Mouse (Mus musculus): Measurements from ENCODE around the gene Glt8d2.
A peak's percentile ranks its signal among the peaks of the same experiment; 100 is the strongest.

The Glt8d2 gene

DNA sequence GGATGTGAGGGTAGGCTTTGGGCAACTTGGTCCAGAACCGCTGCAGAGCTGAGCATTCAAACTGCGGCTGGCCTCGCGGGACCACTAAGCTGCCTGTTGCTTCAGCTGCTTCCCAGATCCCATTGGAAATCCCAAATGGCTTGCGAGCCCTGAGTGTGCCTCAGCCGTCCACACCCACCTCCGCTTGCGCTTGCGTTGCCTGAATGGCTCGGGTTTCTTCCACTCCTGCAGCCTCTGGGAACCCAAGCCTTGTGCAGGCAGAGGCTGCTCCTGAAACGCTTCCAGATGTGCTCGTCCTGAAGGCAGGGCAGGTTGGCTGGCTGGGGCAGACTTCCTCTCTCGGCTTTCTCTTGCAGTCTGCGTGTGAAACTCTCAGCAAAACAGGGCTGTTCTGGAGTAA is at the start of gene Glt8d2:
Gene Glt8d2 (minus strand): TSS at position 157 of the 400 bp plus-strand sequence.
- no peak for DNase-seq

DNA sequence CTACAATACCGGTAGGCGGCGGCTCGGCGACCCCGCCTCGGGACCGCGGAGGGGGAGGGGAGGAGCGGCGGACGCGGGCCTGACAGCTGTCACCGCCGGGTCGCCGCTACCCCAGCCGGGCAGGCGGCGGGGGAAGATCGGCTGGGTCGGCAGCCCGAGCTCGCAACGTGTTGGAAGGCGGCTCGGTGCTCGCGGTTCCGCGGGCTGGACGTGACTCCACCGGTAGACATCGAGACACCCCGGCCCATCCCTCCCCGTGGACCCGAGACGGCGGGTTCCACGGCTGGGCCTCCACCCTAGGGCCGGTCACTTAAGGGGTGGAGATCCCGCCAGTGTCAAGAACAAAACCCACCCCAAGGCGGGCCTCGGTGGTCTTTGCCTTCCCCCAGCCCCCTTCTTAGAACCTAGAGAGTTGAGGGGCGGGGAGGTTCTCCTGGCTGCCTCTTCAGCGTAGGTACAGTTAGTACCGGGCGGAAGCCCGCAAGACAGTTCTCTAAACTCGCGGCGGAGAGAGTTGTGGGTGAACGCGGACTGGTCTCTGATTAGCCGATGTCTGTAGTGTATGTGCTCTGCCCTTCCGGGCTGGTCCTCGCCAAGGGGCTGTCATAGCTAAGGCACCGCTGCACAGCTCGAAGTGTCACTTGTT is 9.0 kb upstream of the Glt8d2 start:
- DNase-seq, result no peak

DNA sequence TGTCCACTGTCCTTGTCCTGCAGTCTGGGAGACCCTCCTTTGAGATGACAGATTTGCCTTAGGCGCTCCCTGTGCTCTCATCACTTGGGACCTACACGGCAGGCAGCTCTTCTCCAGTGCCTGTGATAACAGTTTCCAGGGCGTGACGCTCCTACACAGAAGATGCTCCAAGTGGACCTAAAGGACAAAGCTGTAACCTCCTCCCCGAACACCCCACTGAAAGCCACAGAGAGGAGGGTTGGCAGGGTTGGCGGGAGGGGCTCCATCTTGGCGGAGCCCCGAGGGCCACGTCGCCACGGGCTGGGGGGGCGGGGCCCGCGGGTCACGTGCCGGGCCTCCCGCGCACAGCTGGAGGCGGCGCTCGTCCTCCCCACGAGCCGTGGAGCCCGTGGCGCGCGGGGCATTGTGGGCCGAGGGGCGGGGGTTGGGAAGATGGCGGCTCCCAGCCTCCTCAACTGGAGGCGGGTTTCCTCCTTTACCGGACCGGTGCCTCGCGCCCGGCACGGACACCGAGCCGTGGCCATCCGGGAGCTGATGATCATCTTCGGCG is 8.3 kb upstream of the Glt8d2 start:
- DNase-seq, result peak; percentile 90

DNA sequence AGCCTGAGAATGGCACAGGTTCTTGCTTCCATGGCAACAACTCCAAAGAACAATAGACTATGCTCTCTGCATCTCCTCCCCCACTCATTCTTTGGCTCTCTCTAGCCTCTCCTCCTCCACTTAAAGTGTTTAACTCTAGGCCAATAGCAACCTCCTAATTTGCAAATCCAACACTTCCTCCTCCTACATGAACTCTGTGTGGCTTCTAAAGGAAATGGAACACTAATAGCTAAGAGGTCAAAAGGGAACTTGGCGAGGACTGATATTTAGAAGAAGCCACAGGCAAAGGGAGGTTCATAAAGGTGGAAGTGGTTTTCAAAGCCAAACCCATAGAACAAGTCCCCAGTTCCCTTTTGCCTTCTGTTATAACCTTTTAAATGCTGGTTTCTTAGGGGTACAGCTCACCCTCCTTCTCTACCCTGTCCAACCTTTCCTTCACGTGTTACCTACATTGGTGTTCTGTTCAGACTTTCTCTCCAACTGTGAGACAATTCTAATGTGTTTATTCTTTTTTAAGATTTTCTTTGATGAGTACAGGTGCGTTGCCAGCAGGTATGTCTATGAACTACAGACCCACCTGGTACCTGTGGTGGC is 7.0 kb upstream of the Glt8d2 start:
- no peak for DNase-seq

DNA sequence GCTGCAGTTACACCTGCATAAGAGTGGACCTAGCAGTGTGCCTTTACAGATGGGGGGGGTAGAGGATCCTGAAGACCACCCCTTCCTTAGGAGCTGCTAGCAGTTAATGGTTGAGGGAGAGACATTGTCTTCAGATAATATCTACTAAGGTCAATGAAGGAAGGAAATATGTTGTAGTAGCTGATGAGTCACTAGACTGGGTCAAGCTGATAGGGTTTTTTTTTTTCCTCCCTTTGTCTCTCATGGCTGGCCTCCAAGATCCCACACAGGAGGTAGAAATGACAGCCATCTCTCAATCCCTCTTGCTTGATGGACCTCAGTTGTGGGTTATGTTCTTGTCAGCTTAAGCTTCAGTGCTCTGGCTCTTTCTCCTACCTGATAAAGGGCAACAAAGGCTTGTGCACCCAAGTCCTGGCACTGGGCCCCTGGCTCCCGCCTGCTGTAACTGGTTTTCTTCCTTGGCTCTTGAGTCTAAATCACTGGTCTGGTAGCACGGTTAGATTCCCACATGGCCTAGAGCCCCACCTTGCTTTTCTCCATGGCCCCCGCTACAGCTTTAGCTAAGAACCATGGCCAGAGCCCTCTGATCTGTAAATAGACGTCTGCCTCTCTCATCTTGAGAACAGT is 6.1 kb upstream of the Glt8d2 start:
- DNase-seq, result peak; percentile 60

DNA sequence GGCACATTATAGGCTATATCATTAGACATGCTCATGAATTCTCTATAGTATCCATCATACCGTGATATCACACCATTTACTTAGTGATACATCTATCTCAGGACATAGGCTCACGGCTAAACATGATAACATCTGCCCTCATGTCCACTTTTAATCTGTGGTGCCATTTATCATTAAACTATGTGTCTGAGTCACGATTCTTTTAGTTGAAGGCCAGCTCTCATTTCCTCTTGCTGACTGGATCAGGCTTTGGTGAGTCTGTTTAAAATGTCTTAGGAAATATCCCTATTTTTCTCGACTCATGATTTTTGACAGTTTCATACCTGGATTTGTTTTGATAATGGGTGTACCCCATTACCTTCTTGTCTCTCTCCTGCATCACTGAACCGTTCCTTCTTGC is 5.5 kb upstream of the Glt8d2 start, which contains the start of gene Hcfc2:
Gene Hcfc2 (plus strand): TSS at position 205 of the 400 bp plus-strand sequence.
- no peak for DNase-seq

DNA sequence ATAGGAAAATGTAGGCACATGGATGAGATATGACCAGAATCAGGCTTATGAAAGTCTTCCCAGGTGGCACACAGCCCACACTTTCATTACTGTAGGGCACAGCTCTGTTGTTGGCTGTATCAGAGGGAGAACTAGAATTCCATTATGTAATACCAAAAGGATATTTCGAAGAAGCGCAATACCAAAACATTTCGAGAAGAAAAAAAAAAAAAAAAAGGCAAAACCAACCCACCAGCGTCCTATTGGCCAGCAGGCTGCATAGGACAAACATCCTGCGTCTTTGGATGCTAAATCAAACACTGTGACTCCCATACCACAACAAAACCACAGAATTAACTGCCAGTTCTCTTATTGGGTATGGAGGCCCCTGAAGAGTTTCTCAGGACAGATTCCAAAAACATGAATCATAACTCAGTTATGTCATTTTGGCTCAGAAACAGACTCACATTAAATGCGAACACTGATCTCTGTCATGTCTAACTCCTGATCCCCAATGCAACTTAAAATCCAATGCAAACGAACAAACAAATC is 704 bp downstream of the Glt8d2 start:
- no peak for DNase-seq

DNA sequence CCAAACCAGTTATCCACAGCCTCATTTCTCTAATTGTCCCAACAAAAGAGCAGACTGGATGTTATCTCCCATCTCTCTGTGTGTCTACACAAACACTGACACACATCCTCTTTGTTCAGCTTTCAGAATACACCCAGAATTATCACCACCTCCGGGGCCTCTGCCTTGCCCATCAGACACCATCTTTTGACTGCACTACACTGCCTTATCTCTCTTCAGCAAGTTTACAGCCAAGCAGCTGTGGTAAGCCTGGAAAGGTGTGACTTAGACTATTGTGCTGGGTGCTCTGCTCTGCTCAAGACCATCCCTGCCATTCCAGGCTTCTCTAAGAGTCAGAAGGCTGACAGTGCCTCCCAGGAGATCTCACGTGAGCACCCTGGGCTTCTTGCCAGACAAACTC is 5.0 kb downstream of the Glt8d2 start:
- no peak for DNase-seq

DNA sequence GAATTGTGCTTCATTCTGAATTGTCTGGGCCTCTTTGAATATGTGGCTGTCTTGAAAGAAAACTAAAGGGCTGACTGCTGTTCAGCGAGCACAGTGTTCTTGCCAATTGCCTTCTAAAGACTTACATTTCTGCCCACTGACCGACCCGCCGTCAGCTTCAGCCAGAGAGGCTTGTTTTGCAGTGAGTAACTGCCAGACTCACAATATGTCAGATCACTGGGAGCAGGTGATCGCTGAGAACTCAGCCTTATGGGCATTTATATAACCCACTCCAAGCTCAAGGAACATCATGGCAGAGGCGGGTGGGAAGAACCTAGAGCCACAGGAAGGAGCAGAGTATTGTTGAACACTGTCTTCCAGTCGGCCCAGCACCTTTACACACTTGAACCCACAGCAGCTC is 8.8 kb downstream of the Glt8d2 start:
- peak; percentile 63 for DNase-seq

DNA sequence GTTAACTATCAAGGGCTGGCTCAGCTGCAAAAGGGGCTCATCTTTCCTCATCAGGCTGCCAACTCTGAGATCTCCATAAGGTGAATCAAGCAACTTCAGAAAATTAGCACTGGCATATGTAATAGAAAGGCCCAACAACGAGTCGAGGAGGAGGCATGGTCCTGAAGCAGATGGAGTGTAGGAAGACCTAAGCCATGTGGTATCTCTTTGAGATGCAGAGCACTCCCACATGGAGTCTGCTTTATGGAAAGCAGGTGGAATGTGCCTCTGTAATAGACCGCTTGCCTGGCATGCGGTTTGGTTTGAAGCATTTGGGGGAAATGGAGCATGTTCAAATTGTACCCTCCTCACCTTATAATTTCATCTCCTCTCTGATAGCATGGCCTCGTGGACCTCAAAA is 9.7 kb downstream of the Glt8d2 start:
- no peak for DNase-seq

DNA sequence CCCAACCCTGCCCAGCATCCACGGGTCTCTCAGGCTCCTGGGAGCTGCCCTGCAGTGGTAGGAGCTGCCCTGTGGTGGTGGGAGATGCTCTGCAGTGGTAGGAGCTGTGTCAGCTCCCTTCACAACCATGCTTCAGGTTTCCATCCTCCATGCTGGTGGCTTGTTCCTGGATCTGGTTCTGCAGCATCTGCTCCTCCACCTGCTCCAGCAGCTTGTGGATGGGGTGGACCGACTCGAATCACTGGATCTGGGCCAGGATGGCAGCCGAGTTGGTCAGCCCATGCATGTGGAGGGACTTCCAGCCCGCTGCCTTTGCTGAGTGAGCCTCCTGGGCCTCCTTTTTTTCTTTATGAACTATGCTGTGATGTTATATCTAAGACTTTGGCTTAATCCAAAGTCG is 13.5 kb downstream of the Glt8d2 start:
- peak; percentile 98 for DNase-seq

DNA sequence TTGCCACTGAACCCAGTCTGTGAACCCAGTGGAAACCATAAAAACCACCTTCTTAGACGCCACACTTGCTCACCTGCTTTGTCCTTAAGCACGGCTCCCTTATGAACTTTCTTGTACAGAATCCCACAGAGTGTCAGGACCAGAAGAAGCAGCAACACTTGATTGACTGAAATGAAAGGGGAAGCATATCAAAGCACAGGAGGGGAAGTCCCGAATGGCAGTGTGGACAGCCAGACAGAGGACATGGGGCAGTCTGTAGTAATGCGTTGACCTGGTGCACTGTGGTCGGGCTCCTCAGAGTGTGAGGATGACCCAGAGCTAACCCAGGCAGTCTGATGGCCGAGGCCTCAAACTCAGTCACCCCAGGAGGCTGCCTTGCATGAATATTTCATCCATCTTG is 20.2 kb downstream of the Glt8d2 start:
- no peak for DNase-seq

DNA sequence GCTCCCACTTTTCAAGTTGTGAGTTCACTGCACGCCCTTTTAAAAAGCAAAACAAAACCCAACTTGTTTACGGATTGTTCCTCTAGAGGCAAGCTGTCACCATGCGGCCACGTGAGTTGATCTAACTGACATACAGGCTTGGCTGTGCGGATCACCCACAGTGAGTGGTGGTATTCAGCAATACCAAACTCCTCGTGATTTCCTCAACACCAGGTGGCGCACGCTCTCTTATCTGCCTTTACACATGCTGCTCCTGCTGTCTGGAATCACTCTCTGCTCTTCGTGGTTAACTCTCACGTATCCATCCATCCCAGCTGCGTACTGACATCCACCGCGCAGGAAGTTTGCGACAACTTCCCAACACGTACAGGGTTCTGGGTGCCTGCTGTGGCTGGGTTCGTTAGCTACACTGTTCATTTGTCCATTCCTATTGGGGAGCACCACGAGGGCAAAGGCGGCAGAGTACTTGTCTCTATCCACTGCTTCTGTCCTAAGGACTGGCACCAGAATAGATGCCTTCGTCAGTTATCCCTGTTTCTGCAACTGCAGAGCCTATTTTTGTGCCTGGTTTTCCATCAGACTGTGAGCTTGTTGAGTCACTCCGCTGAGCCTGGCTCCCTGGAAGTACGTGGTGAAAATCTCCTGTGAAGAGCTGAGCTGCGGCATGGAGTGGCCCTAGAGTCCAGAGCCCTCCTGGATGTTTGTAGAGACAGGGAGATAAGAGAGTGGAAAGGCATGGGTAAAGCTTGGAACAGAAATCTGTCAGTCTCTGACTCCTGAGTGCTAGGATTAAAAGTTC is 23.8 kb downstream of the Glt8d2 start:
- peak; percentile 89 for DNase-seq

DNA sequence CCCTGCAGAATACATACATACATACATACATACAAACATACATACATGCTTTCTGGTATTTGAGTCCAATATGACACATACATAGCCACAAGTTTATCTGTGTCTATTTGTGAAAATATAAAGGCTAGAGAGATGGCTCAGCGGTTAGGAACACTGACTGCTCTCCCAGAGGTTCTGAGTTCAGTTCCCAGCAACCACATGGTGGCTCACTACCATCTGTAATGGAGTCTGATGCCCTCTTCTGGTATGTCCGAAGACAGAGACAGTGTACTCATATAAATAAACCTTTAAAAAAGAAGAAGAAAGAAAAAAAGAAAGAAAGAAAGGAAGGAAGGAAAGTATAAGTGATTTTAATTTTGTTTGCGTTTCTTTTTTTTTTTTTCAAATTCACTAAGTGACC is 24.5 kb downstream of the Glt8d2 start:
- no peak for DNase-seq

DNA sequence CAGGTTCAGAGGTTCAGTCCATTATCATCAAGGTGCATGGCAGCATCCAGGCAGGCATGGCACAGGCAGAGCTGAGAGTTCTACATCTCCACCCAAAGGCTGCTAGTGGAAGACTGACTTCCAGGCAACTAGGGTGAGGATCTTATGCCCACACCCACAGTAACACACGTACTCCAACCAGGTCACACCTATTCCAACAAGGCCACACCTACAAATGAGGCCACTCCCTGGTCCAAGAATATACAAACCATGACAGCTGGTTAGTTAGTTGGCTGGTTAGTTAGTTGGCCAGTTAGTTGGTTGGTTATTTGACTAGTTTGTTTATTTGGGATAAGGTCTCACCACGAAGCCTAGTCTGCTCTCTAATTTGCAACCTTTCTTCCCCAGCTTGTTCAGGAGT is 27.2 kb downstream of the Glt8d2 start:
- peak; percentile 32 for DNase-seq

DNA sequence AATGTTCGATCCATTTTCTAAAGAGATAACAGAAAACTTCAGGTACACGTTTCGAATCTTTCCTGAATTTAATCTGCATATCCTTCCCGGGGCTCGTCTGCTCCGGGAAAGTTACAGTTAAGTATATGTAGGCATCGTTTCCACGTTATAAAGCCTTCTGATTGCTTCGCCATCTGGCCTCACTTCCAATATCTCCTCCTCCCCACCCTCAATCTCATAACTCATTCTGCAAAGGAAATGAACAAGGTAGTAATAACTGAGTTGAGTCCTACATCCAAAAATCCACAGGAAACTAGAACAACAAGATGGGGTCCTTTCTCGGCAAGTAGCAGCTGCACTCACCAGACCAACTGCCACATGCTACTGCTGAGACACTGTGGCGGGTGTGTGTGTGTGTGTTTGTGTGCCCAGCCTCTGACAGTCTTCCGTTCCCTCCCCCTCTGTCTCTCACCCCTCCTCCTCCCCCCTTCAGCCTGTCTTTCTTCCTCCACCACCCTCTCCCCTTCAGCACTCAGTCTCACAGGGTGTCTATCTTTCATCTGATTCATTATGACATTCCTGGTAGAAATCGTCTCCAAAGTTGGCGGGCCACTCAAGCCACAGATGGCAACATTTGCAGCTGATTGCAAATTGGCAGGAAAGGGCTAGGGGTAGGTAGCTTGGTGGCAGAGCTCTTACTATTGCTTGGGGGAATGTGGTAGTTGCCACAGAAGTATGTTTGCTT is 28.0 kb downstream of the Glt8d2 start:
- DNase-seq, result peak; percentile 89

DNA sequence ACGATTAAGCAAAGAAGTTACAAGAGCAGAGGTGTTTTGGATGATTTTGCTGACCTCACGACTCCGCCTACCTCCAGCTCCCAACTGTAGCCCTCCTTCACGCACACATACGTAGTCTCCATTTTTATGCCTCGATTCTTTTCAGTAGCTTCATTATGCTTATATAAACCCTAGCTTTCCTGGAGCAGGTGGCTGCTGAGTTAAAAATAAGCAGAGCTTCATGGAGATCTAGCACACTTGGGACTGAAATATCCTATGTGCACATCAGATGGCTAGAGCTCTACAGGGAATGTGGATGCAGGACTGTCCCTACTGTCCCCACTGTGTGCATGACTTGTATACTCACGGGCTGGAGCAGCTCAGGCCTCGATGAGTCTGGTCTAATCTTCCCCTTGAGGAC is 28.6 kb downstream of the Glt8d2 start:
- DNase-seq, result peak; percentile 57

DNA sequence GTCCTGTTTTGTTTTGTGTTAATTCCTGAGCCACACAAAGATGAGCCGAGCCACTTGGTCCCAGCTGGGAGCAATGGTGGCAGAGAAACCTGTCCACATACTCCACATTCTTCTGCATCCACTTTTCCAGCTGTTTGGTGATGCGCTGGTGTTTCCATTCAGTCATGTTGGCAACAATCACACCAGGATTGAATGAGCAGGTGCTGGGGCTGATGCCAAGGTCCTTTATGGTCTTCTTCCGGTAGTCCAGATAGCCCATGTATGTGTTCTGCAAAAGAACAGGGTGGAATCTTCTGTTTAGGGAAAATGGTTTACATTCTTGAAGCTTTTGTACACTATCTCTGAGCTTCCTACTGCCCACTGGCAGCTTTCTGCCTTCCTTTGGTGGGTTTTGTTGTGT is 35.9 kb downstream of the Glt8d2 start:
- no peak for DNase-seq

DNA sequence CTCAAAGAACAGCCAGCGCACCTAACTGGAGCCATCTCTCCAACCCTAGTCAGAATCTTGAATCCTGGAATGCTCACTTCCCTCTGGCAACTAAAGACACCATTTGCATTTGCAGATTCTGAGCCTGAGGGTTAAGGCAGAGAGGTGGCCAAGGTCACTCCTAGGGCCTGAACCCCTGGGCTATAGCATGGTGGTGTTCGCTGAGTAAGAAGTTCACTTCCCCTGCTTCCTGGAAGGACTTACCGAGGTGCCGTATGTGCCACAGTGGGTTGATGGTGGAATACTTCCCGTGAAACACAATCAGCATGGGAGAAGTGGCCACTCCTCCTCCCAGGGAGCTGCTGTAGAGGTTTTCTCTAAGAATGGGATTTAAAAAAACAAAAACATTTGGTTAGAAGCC is 37.8 kb downstream of the Glt8d2 start:
- no peak for DNase-seq

DNA sequence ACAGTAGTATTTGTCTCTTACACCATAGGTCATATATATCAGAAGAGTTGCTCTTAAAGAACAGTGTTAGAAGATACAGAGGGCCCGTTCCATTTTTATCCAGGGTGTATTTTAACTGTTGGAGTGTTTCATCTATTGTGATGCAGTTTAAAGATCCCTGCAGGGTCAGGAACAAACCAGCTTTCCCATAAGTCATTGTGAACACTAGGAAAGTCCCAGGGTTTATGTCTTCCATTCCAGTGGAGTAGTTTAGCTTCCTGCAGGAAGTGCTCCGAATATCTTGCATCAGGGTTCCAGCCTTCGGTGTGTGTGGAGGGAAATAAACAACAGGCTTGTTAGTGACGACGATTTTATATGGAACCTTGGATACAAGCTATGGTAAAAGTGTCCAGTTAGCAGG is 39.2 kb downstream of the Glt8d2 start:
- DNase-seq, result no peak

DNA sequence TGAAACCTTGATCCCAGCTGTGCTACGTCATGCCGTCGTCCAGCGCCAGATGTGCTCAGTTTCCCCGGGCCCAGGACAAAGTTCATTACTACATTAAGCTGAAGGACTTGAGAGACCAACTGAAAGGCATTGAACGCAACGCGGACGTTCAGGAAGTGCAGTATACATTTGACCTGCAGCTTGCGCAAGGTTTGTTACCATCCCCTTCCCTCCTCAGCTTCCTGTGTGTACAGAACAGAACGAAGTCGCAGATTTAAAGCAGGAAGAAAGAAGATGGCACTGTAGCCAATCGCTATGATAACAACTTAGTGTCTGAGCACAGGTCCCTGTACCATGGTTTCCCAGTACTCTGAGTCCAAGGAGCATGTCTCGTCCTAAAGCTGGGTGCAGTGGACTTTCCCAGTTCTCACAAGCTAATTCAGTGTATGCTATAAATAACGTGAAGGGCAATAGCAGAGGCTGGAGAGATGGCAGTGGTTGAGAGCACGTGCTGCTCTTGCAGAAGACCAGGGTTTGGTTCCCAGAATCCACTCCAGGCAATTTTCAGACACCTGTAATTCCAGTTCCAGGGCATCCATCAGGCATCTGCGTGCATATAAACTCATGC is 43.1 kb downstream of the Glt8d2 start:
- DNase-seq, result no peak

DNA sequence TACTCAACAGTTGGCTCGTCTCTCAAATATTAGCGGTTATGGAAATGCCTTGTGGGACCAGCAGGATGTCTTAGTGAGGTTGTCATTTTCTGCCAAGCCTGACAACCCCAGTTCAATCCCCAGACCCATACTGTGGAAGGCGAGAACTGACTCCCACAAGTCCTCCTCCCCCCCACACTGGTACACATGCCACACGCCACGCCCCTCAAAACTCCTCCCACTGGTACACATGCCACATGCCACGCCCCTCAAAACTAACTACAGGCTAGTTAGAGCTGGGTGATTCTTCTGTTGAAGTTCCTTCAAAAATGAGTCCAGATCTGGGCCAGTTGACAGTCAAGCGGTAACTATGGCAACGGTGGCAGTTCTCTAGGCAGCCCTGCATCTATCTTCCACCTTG is 44.4 kb downstream of the Glt8d2 start:
- no peak for DNase-seq

Measured in cerebellum, adult 9-11 months (tissue).